Comparison of ENCODE assay signal across 8 mouse cellular contexts in genomic region chr17:84510961-84511639, GRCm38 (mm10). TPM values are rescaled to one million over a fixed set of nuclear protein-coding genes. Genes with fewer than 3 reads are reported as not detected.
A peak's percentile ranks its signal among the peaks of the same experiment; 100 is the strongest.
DNase-seq lines count a peak whose midpoint lies in the region; ATAC-seq and TF ChIP-seq lines count a peak whose summit lies in the region.

No protein-coding gene starts in this region.

- 19% methylated on average over 11 of the region's 11 CpGs for WGBS in kidney, embryonic 15.5 days
- WGBS in intestine, embryonic 14.5 days: 22% methylated on average over 11 of the region's 11 CpGs
- WGBS in midbrain, embryonic 15.5 days: 31% methylated on average over 11 of the region's 11 CpGs

- H3K4me1 ChIP-seq in kidney, embryonic 15.5 days: peaks cover 30% of the 10 kb centered on the region
- peaks cover 6% of the 10 kb centered on the region for H3K4me1 ChIP-seq in cortical plate, adult 2 months (ENCODE audit: control insufficient read depth, insufficient read depth, low read length)
- H3K4me1 ChIP-seq in intestine, embryonic 14.5 days (replicated peaks; ENCODE audit: control insufficient read depth, insufficient read depth, low read length): peaks cover 13% of the 10 kb centered on the region
- H3K4me1 ChIP-seq in midbrain, embryonic 15.5 days: peaks cover 9% of the 10 kb centered on the region; the same call in 1 of the 2 replicates

- no peak for DNase-seq in kidney, adult 11 months
- no peak for DNase-seq in intestine, embryonic 14.5 days (ENCODE audit: low spot score)
- DNase-seq in spleen, adult 12 weeks (ENCODE audit: low spot score): no peak
- DNase-seq in urinary bladder, postnatal 36 days (ENCODE audit: low spot score in 2 of 2): no peak

- peak overlapping the region; percentile 53; the same call in 1 of the 2 replicates for H3K9ac ChIP-seq in kidney, embryonic 15.5 days
- H3K9ac ChIP-seq in intestine, embryonic 14.5 days (ENCODE audit: low read length): peak overlapping the region; percentile 85
- H3K9ac ChIP-seq in midbrain, embryonic 15.5 days: no peak overlapping the region; the same call in 1 of the 2 replicates

- H3K36me3 ChIP-seq in kidney, embryonic 15.5 days: no peaks in the 10 kb centered on the region
- no peaks in the 10 kb centered on the region for H3K36me3 ChIP-seq in intestine, embryonic 14.5 days (ENCODE audit: control insufficient read depth, insufficient read depth, low read length)
- no peaks in the 10 kb centered on the region for H3K36me3 ChIP-seq in midbrain, embryonic 15.5 days (replicated peaks)

- TF ChIP-seq CTCF in cortical plate, adult 2 months (IDR thresholded peaks at IDR 0.05; ENCODE audit: extremely low read depth, insufficient read depth, low read length): no peak

- H3K4me2 ChIP-seq in kidney, embryonic 15.5 days: peak overlapping the region; percentile 80
- H3K4me2 ChIP-seq in intestine, embryonic 14.5 days (ENCODE audit: low read length): peak overlapping the region; percentile 67
- H3K4me2 ChIP-seq in midbrain, embryonic 15.5 days: peak overlapping the region; percentile 81

- H3K27ac ChIP-seq in kidney, embryonic 15.5 days: peak overlapping the region; percentile 91
- H3K27ac ChIP-seq in cortical plate, adult 2 months (ENCODE audit: insufficient read depth, low read length): no peak overlapping the region
- H3K27ac ChIP-seq in intestine, embryonic 14.5 days (ENCODE audit: low read depth): peak overlapping the region; percentile 79
- H3K27ac ChIP-seq in midbrain, embryonic 15.5 days: no peak overlapping the region

- peak overlapping the region; percentile 63 for H3K4me3 ChIP-seq in kidney, embryonic 15.5 days (replicated peaks)
- peak overlapping the region; percentile 49 for H3K4me3 ChIP-seq in cortical plate, adult 2 months (ENCODE audit: insufficient read depth, low read length)
- H3K4me3 ChIP-seq in intestine, embryonic 14.5 days (ENCODE audit: low read depth, low read length): peak overlapping the region; percentile 70
- H3K4me3 ChIP-seq in midbrain, embryonic 15.5 days: peak overlapping the region; percentile 74

- H3K9me3 ChIP-seq in kidney, embryonic 15.5 days (replicated peaks): no peaks in the 10 kb centered on the region
- H3K9me3 ChIP-seq in intestine, embryonic 14.5 days (ENCODE audit: control insufficient read depth, low read length): no peaks in the 10 kb centered on the region
- no peaks in the 10 kb centered on the region for H3K9me3 ChIP-seq in midbrain, embryonic 15.5 days

- no peak for TF ChIP-seq POLR2A in cortical plate, adult 2 months (IDR thresholded peaks at IDR 0.05; ENCODE audit: extremely low read depth, insufficient read depth, low read length)

- H3K27me3 ChIP-seq in kidney, embryonic 15.5 days: no peaks in the 10 kb centered on the region
- H3K27me3 ChIP-seq in intestine, embryonic 14.5 days (replicated peaks; ENCODE audit: control insufficient read depth, insufficient read depth, low read length): no peaks in the 10 kb centered on the region
- 0 out of 2 replicates have a peak, but pooled peaks cover 4% of the 10 kb centered on the region for H3K27me3 ChIP-seq in midbrain, embryonic 15.5 days (replicated peaks)

- ATAC-seq in kidney, embryonic 15.5 days (replicated peaks; ENCODE audit: low FRiP score): peak; percentile 20
- no peak for ATAC-seq in intestine, embryonic 14.5 days (replicated peaks; ENCODE audit: low FRiP score, low TSS enrichment, low read depth)
- ATAC-seq in midbrain, embryonic 15.5 days (replicated peaks): 0 out of 2 replicates have a peak, but pooled peaks have one; percentile 6
- no peak for ATAC-seq in activated CD4-positive, CD25-positive, alpha-beta regulatory T cell, adult 4 months

RNA-seq across cellular contexts. Expression of gene Plekhh2, which starts 0.6 kb away (rescaled TPM):
- polyA plus RNA-seq in kidney, embryonic 15.5 days (2015; fragmentation: Nextera tagmentation; extraction: Ambion mirVana): 10.3 and 11.9 TPM in 2 replicates
- polyA plus RNA-seq in cortical plate, adult 2 months (2012; rRNA removed): 4.8 and 5.5 TPM in 2 replicates
- polyA plus RNA-seq in intestine, embryonic 14.5 days (2014; fragmentation: Nextera tagmentation; extraction: Ambion mirVana): 12.7 and 17.2 TPM in 2 replicates
- 2.2 and 2.6 TPM in 2 replicates for polyA plus RNA-seq in midbrain, embryonic 15.5 days (2015; fragmentation: Nextera tagmentation; extraction: Ambion mirVana)
- polyA plus RNA-seq in activated CD4-positive, CD25-positive, alpha-beta regulatory T cell, adult 4 months (2017; shearing (Covaris generic)): under 1 TPM in 1 of 2 experiments, not detected in 1; 0.22 TPM

RNA-seq across cellular contexts. Expression of gene Thada, which starts 45.1 kb away (rescaled TPM):
- polyA plus RNA-seq in kidney, embryonic 15.5 days (2015; fragmentation: Nextera tagmentation; extraction: Ambion mirVana): 10.3 and 10.4 TPM in 2 replicates
- polyA plus RNA-seq in cortical plate, adult 2 months (2012; rRNA removed): 5.2 and 5.4 TPM in 2 replicates
- polyA plus RNA-seq in intestine, embryonic 14.5 days (2014; fragmentation: Nextera tagmentation; extraction: Ambion mirVana): 10.8 and 12.3 TPM in 2 replicates
- 7.8 and 8.1 TPM in 2 replicates for polyA plus RNA-seq in midbrain, embryonic 15.5 days (2015; fragmentation: Nextera tagmentation; extraction: Ambion mirVana)
- polyA plus RNA-seq in activated CD4-positive, CD25-positive, alpha-beta regulatory T cell, adult 4 months (2017; shearing (Covaris generic)): 10 to 100 TPM; 53.7 to 64.8 TPM

Comparison
In these comparisons a context has a peak if more than half of its experiments do, and no peak if none do; other contexts are left out.
1. ATAC-seq: peak in kidney, embryonic 15.5 days (single experiment) and midbrain, embryonic 15.5 days (single experiment); none in intestine, embryonic 14.5 days (single experiment) and activated CD4-positive, CD25-positive, alpha-beta regulatory T cell, adult 4 months (single experiment).
2. H3K27ac ChIP-seq: peak in kidney, embryonic 15.5 days (single experiment) and intestine, embryonic 14.5 days (single experiment); none in cortical plate, adult 2 months (single experiment) and midbrain, embryonic 15.5 days (single experiment).
3. Peak in every context shown above with its lines, with median percentiles within 50 percentile points of each other: H3K4me2 ChIP-seq and H3K4me3 ChIP-seq.